Mouse (Mus musculus) forebrain, postnatal 0 days (tissue): ENCODE measurements at regions not wholly inside any gene's neighbourhood (a gene's known extent, or its start where the extent isn't known, plus 50 kb on each side); places are given as distances from the start of the nearest gene placed in this dataset.
"Not testable (repeated sequence)": the region's sequence is repeated elsewhere in the genome, so short reads cannot be mapped to it uniquely, and the experiment has no call there.

Experiments
- ATAC-seq: fragments of 200-750 bp; cut with Nextera tagmentation; 2 replicates; pipeline ENCODE4 v1.8.0; 2017; ENCODE audit warnings: mild to moderate bottlenecking, moderate library complexity
- DNase-seq: peaks from one replicate; pipeline ENCODE4 v3.0.0-alpha.2; 2015
- H3K27ac ChIP-seq: fragments of 300-500 bp; sonication (generic); 2 replicates; pipeline ENCODE4 v1.5.1; 2014; ENCODE audit warnings: low read depth, mild to moderate bottlenecking, antibody characterized with exemption, low read length, moderate library complexity, mixed read lengths
- H3K27me3 ChIP-seq: fragments of 300-500 bp; sonication (generic); 2 replicates; pipeline ENCODE4 v1.6.1; 2014; ENCODE audit warnings: mild to moderate bottlenecking, low read length, mixed read lengths; ENCODE audit not compliant: insufficient read depth
- H3K36me3 ChIP-seq: fragments of 300-500 bp; sonication (generic); 2 replicates; pipeline ENCODE4 v1.6.1; 2014; ENCODE audit warnings: mild to moderate bottlenecking, moderate library complexity; ENCODE audit not compliant: insufficient read depth
- H3K4me1 ChIP-seq: fragments of 300-500 bp; sonication (generic); 2 replicates; pipeline ENCODE4 v1.6.1; 2014; ENCODE audit warnings: antibody characterized with exemption; ENCODE audit not compliant: insufficient read depth
- H3K4me2 ChIP-seq: fragments of 300-500 bp; sonication (generic); 2 replicates; pipeline ENCODE4 v1.6.1; 2014; ENCODE audit warnings: low read depth, mild to moderate bottlenecking, moderate library complexity
- H3K4me3 ChIP-seq: fragments of 300-500 bp; sonication (generic); 2 replicates; pipeline ENCODE4 v1.5.1; 2014; ENCODE audit warnings: low read depth, low read length, mixed read lengths
- H3K9ac ChIP-seq: fragments of 300-500 bp; sonication (generic); 2 replicates; pipeline ENCODE4 v1.6.1; 2014; ENCODE audit warnings: mild to moderate bottlenecking
- H3K9me3 ChIP-seq: fragments of 300-500 bp; sonication (generic); 2 replicates; pipeline ENCODE4 v1.6.1; 2016; ENCODE audit warnings: low read length
- CTCF ChIP-seq: sonication (generic); IDR thresholded peaks from 2 replicates; pipeline ENCODE4 v1.5.1; 2016; ENCODE audit warnings: antibody characterized with exemption, control low read depth, low read depth
- WGBS: fragments of 180-500 bp; shearing (Covaris S2); extraction: QIAGEN DNeasy Blood & Tissue Kit; methylation state at CpG from one replicate; pipeline ENCODE4 v1.1.7; 2014; 5-methylcytosine and 5-hydroxymethylcytosine counted together

- DNase-seq (peak; percentile 2), ATAC-seq (peak; percentile 86)
- H3K4me1 ChIP-seq = no peaks in the 10 kb centered on the region
- no peak overlapping the region for H3K9ac ChIP-seq
- WGBS = 13% methylated on average over 1 of the region's 1 CpGs
- H3K27me3 ChIP-seq = no peaks in the 10 kb centered on the region
- H3K4me2 ChIP-seq = no peak overlapping the region
- H3K4me3 ChIP-seq = no peak overlapping the region
- H3K27ac ChIP-seq = no peak overlapping the region
- no peaks in the 10 kb centered on the region for H3K36me3 ChIP-seq
- TF ChIP-seq CTCF = no peak
- H3K9me3 ChIP-seq = no peaks in the 10 kb centered on the region
Observed at GRCm38 (mm10) chr3:91263540-91263939, 172.9 kb upstream of the 9130204L05Rik start.

GRCm38 (mm10) chr3:91254926-91255325 is 164.3 kb upstream of the 9130204L05Rik start:
- not testable (repeated sequence) for H3K4me1 ChIP-seq, ATAC-seq, H3K4me3 ChIP-seq, H3K9ac ChIP-seq, H3K9me3 ChIP-seq, H3K27ac ChIP-seq, H3K4me2 ChIP-seq, DNase-seq, H3K36me3 ChIP-seq, H3K27me3 ChIP-seq
- 76% methylated on average over 2 of the region's 2 CpGs for WGBS

GRCm38 (mm10) chr3:91223157-91223556 is 132.6 kb upstream of the 9130204L05Rik start:
- 50% methylated on average over 3 of the region's 3 CpGs for WGBS
- Histone ChIP-seq H3K4me1 (no peaks in the 10 kb centered on the region), H3K27ac (no peak overlapping the region), H3K9ac (no peak overlapping the region), H3K4me2 (no peak overlapping the region), H3K9me3 (no peaks in the 10 kb centered on the region), H3K4me3 (no peak overlapping the region), H3K36me3 (no peaks in the 10 kb centered on the region), H3K27me3 (no peaks in the 10 kb centered on the region)
- ATAC-seq (no peak), DNase-seq (peak; percentile 1)
- TF ChIP-seq CTCF = peak; percentile 12; the same call in 1 of the 2 replicates

- no peak for ATAC-seq
- H3K27ac ChIP-seq = no peak overlapping the region
- no peaks in the 10 kb centered on the region for H3K4me1 ChIP-seq
- peaks cover 5% of the 10 kb centered on the region; the same call in 1 of the 2 replicates for H3K9me3 ChIP-seq
- no peak overlapping the region for H3K9ac ChIP-seq
- H3K4me3 ChIP-seq = no peak overlapping the region
- 89% methylated on average over 16 of the region's 16 CpGs for WGBS
- DNase-seq = no peak
- no peaks in the 10 kb centered on the region for H3K36me3 ChIP-seq
- no peak overlapping the region for H3K4me2 ChIP-seq
- no peak for TF ChIP-seq CTCF
- H3K27me3 ChIP-seq = no peaks in the 10 kb centered on the region
Observed at GRCm38 (mm10) chr3:91213280-91213679, 122.7 kb upstream of the 9130204L05Rik start.
